Mouse (Mus musculus) heart, adult 18-20 months (tissue): ENCODE data around the gene Ppp1r16b. TPM values are rescaled to one million over a fixed set of nuclear protein-coding genes. Genes with fewer than 3 reads are reported as not detected.

Source experiments
- microRNA-seq, 2 experiments: library from miRNA; unstranded; fragments of <30 nt; microRNA quantifications; one replicate each; pipeline ENCODE4 v1.2.0; 2022
- total RNA-seq, 2 experiments: library from RNA; stranded (reverse); gene quantifications; 2 replicates each; pipeline ENCODE4 v1.2.3; 2021

The Ppp1r16b gene
- total RNA-seq, 2 experiments from 2014 or later: 11.6 to 16.1 TPM

Small RNAs within 50 kb of the gene (microRNA-seq; reads per million reads assigned to microRNA genes)
- gene Gm26141: 0 reads per million in 2 experiments
- 5.3 to 7.8 reads per million in 2 experiments for gene Mir3474

Other genes starting within 250 kb of the Ppp1r16b start
- 10 to 100 TPM in 1 of 2 experiments, 1 to 10 TPM in 1; 3.1 to 18.9 TPM for gene Adig, start 162.8 kb upstream of the Ppp1r16b start, total RNA-seq
- not detected for gene Arhgap40, start 152.6 kb upstream of the Ppp1r16b start, total RNA-seq
- not detected for gene Slc32a1, start 54.6 kb upstream of the Ppp1r16b start, total RNA-seq
- gene Actr5, start 40.5 kb upstream of the Ppp1r16b start, total RNA-seq: 1 to 10 TPM; 5.0 to 5.8 TPM
- gene Fam83d, start 102.7 kb downstream of the Ppp1r16b start, total RNA-seq: under 1 TPM; 0.44 to 0.89 TPM
- 10 to 100 TPM; 12.0 to 17.1 TPM for gene Dhx35, start 129.4 kb downstream of the Ppp1r16b start, total RNA-seq